Mouse (Mus musculus) brain, embryonic 14.5 days (tissue): Measurements from ENCODE around the gene Gm39566. TPM values are rescaled to one million over a fixed set of nuclear protein-coding genes. Genes with fewer than 3 reads are reported as not detected.

Experiments used
- DNase-seq: peaks from one replicate; pipeline ENCODE4 v3.0.0-alpha.2; 2011; ENCODE audit warnings: low read depth
- CTCF ChIP-seq: fragments of 200-500 bp; IDR thresholded peaks from 2 replicates; pipeline ENCODE4 v1.5.1; 2012; ENCODE audit warnings: inconsistent platforms, mild to moderate bottlenecking, moderate library complexity, borderline replicate concordance; ENCODE audit not compliant: insufficient read depth, insufficient read length; ENCODE audit errors: extremely low read depth
- POLR2A ChIP-seq: fragments of 200-500 bp; IDR thresholded peaks from 2 replicates; pipeline ENCODE4 v1.6.1; 2012; ENCODE audit warnings: mild to moderate bottlenecking, inconsistent platforms, borderline replicate concordance; ENCODE audit not compliant: poor library complexity, insufficient read depth, insufficient read length, severe bottlenecking; ENCODE audit errors: extremely low read depth
- polyA plus RNA-seq: library from polyadenylated mRNA; depleted of rRNA; stranded (reverse); fragments of >200 nt; gene quantifications from 2 replicates; pipeline ENCODE4 v1.2.3, GENCODE M21; 2012

The Gm39566 gene
- polyA plus RNA-seq, 1 experiment: not detected

DNA sequence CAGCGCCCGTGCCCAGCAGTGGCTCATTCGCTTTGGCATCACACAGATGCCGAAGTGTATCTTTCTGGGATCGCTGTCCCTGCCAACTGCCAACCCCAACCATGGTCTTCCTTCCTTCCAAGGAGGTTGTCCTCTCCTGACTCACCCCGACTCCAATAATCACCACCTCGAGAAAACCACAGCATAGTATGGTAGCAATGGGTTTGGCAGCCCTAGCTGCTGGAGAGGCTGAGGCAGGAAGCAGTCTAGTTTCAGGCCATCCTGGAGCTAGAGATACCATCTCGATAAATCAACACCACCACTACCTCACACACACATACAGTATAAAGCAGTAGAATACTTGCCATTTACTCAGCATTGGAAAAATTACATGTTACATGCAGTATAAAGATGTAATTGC, 3.8 kb upstream of the Gm39566 start:
- TF ChIP-seq CTCF (no peak), POLR2A (no peak)
- DNase-seq: no peak

DNA sequence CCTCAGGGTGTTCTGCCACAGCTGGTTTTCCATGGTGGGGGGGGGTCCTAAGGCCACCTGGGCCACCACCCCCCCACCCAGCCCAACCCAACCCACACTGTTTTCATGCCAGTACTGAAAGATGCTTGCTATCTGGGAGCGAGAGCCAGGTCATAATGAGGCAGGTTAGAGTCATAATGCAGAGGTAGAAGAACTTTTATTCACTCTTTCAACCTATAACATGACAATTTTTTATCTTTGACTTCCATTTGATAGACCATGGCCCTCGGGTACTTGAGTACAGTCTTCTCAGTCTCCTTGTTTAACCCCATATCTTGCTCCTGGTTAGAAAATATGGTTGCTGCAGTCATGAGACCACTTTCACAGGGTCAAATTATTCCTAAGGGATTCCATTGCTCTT, 3.3 kb upstream of the Gm39566 start, which contains the start of gene Spem2:
Spem2 (minus strand) TSS at position 101 of the 400 bp plus-strand sequence.
- DNase-seq: no peak
- no peak for TF ChIP-seq CTCF
- TF ChIP-seq POLR2A: no peak

DNA sequence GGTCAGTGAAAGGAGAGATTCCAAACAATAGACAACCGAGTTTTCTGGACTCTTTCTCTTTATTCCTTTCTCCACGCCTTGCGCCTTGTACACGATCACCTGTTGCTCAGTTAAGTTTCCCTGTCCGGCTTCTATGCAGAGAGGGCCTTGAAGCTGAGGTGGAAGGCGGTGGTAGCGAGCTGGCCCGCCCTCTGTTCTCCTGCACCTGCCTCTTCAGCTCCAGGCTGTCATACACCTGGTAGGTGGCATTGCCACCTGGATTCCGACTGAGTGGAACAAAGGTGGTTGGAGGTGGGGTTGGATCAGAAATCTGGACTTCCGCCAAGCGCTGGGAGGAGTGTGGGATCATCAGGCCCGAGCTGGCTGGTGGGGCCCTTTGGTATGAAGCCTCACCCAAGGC, 1.4 kb upstream of the Gm39566 start:
- DNase-seq: no peak
- TF ChIP-seq POLR2A (no peak), CTCF (no peak)

DNA sequence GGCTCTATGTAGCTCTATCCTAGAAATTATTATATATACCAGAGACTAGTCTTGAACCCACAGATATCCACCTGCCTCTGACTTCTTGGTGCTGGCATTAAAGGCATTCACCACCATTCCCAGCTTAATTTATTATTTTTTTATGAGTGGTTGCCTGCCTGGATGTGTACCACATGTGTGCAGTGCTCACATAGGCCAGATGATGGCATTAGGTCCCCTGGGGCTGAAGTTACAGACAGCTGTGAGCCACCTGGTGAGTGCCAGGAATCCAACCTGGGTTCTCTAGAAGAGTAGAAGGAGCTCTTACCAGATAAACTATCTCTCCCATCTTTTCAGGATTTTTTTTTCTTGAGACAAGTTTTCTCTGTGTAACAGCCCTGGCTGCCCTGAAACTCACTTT, 4.8 kb downstream of the Gm39566 start:
- no peak for DNase-seq

DNA sequence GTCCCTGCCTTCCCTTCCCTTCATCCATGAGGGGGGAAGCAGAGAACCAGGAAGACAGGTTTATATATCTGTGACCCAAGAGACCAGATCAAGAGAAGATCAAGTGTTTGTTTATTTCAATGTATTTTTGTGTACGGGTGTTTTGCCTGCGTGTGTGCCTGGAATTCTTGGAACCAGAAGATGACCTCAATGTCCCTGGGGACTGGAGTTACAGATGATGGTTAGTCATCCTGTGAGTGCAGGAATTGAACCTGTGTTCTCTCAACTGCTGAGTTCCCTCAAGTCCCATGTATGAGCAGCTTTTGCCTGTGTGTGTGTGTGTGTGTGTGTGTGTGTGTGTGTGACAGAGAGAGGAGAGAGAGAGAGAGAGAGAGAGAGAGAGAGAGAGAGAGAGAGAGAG, 7.5 kb downstream of the Gm39566 start:
- no peak for DNase-seq
- TF ChIP-seq CTCF (no peak), POLR2A (no peak)

More for the DNA sequence above, 4.8 kb downstream of the Gm39566 start:
- TF ChIP-seq POLR2A: no peak
- TF ChIP-seq CTCF: no peak

DNA sequence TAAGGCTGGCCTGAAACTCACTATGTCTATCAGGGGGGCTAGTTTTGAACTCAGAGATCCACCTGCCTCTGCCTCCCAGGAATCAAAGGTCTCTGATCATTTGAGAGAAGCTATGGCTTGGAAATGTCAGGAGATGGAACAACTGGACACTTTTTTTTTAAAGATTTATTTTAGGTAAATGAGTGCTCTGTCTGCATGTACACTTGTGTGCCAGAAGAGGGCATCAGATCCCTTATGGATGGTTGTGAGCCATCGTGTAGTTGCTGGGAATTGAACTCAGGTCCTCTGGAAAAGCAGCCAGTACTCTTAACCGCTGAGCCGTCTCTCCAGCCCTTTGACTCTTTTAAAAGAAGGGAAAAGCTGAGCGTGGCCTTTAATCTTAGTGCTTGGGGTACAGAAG, 8.7 kb downstream of the Gm39566 start:
- DNase-seq: no peak
- TF ChIP-seq CTCF: no peak
- TF ChIP-seq POLR2A: no peak

DNA sequence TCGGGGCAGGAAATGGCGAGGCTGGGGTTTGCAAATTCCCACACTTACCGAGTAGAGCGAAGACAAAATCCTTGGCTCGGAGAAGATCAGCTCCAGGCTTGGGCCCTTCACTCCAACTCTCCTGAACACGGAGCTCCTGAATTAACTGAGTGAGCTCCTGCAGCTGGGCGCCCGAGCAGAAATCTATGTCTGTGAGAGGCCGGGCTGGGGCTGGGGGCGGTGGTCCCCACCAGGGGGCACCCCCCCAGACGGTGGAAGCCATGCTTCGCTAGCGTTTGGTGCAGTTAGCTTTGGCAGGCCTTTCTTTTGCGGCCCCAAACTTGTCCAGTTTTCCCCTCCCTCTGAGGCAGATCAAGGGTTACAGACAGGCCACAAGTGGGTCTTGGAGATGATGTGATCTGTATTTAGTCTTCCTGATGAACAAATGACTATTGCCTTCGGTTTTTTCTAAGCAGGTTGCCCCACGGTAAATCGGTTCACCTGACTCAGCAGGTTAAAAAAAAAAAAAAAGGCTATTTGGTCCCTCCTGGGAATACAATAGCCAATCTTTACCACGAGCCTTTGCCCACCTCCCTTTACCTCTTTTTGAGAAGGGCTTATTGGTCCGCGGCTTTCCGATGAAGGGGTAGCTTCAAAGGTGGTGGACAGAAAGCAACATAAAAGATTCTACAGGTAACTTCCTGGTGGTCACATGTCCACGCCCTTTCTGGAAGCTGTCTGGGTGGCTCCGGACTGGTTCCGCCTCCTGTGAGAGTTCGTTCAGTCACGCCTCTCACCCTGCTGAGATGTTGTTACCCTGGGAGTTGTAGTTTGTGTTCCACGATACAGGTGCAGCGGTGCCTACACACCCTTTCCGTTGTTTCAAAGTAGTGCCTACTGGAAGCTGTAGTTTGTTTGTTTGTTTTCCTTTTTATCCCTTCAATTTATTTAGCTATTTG, 9.9 kb downstream of the Gm39566 start, which contains the start of gene Tmem102:
Tmem102 (minus strand) TSS at position 653 of the 938 bp plus-strand sequence.
- no peak for TF ChIP-seq POLR2A
- no peak for TF ChIP-seq CTCF
- no peak for DNase-seq

DNA sequence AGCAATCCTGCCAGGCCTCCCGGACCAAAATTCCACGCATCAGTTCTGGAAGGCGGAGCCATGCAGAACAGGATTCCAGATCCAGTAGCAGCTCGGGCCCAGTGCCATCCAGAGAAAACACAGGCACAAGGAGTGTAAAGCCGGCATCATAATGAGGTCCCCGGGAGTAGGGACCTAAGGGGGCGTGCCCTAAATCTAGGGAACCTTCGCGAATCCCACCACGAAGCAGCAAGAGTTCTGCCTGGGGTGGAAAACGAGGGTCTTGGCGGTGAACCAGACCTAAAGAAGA, 10.5 kb downstream of the Gm39566 start:
- no peak for TF ChIP-seq POLR2A
- TF ChIP-seq CTCF: no peak
- peak; percentile 14 for DNase-seq

DNA sequence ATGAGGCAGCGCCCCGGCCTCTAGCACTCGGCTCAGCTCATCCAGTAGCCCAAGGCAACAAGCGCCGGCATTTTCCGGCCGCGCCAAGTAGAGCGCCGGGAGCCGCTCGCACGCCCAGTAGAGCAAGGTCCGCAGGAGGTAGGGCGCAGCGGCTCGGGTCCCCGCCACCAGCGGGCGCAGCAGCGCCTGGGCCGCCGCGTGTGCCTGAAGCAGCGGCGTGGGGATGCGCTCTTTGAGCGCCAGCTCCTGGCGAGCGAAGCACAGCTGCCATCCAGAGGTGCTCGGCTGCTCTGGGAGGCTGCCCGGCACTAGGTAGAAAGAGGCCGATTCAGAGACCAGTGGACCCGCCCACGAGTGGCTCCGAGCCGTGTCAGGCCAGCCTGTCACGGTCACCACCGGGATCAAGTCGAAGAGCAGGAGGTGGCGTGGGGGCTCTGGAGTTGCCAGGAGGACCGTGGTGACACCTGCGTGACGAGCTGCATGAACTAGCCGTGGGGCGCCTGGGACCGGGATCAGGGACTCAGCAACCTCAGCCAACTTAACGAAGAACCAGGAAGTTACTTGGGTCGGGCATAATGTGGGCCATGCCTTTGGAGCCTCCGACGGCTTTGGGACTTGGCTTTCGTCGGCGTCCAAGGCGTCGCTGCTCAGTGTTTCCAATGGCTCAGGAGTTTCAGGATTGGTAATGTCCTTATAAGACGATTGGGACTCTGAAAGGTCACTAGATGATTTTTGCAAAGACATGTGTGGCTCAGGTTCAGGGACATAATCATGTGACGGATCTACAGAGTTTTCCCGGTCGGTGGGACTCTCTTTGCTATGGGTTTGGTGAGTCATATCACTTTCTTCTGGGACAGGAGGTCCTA, 11.1 kb downstream of the Gm39566 start:
- peak; percentile 84 for DNase-seq
- TF ChIP-seq CTCF: peak; percentile 56
- TF ChIP-seq POLR2A: no peak

DNA sequence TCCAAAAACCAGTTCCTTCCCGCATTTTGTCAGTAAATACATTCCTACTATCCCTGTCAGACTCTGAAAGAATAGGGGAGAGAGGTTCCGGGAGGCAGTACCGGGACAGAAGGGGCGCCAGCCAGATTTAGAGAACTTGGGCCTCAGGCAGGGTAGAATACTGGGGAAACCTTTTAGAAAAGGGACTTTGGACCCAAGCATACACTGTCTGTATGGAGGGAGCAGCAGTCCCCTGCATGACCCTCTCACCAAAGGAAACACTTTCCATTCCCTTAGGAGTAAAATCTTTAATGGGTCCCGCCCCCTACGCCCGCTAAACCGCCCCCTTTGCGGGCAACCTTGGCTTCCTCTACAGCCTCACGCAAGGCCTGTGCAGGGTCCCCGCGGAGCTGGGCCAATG, 11.8 kb downstream of the Gm39566 start:
- TF ChIP-seq POLR2A: no peak
- no peak for TF ChIP-seq CTCF
- no peak for DNase-seq

DNA sequence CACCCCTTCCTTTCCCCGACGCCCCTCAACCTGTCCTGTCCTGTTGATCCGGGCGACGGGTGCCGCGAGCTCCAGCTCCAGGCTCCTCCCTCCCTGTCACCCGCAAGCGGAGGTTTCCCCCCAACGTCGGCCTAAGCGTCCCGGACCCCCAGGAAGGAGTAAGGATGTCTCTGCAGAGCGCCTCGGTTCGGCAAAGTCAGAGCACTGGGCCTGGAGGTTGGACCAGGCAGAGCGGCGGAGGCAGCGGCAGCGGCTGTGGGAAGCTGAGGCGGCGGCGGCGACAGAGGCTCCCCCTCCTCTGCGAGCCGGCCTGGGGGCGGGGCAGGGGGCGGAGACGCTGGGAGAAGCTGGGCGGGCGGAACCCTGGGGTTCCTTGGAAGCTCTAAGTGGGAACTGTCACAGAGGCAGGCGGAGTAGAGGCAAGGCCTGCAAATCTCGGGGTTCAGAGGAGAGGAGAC, 12.4 kb downstream of the Gm39566 start:
- 0 out of 2 replicates have a peak, but pooled peaks have one; percentile 27 for TF ChIP-seq POLR2A
- no peak for TF ChIP-seq CTCF
- DNase-seq: peak; percentile 91
